In the genomic region with DNA sequence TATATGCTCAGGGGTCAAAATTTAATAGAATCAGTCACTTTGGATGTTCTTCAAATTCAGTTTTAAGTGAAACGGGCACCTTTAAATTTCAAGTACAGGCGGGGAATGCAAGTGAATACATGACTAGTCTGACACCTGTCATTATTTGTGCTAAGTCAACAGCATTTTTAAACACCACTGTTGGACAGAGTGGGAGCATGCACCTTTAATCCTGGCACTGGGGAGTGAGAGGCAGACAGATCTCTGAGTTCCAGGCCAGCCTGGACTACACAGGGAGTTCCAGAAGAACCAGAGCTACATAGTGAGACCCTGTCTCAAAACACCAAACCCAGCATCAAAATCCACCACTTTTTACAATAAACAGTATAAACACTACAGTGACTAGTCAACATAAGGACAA, we compare ENCODE assay signal across 19 mouse cellular contexts.
DNase-seq lines count a peak whose midpoint lies in the region; ATAC-seq and TF ChIP-seq lines count a peak whose summit lies in the region.
"Had no signal": no experiment of that assay in that cellular context is flagged by ENCODE, and none has a peak within 500 bp of the region (broad histone marks: within the 10 kb centered on the region; RNA-seq: fewer than 3 reads in every experiment).

No protein-coding gene starts in this region.

- TF ChIP-seq CTCF in kidney, adult 2 months (conservative IDR thresholded peaks at IDR 0.05; ENCODE audit: insufficient read depth, insufficient read length, low read depth, low read length): no peak
- TF ChIP-seq CTCF in thymus, adult 2 months (IDR thresholded peaks at IDR 0.05; ENCODE audit: borderline replicate concordance, control insufficient read depth, extremely low read depth, insufficient read depth, low read length, poor library complexity): no peak

- H3K36me3 ChIP-seq in kidney, adult 2 months (ENCODE audit: control insufficient read depth, insufficient read depth, low read length): no peaks in the 10 kb centered on the region
- H3K36me3 ChIP-seq in kidney, embryonic 14.5 days (ENCODE audit: control insufficient read depth, insufficient read depth, low read length): no peaks in the 10 kb centered on the region; the same call in 1 of the 2 replicates
- H3K36me3 ChIP-seq in lung, embryonic 15.5 days: no peaks in the 10 kb centered on the region
- H3K36me3 ChIP-seq in stomach, embryonic 15.5 days: no peaks in the 10 kb centered on the region
- H3K36me3 ChIP-seq in thymus, adult 2 months (ENCODE audit: control insufficient read depth, insufficient read depth, low read length): no peaks in the 10 kb centered on the region
- H3K36me3 ChIP-seq: heart, embryonic 12.5 days had no signal

- peaks cover 9% of the 10 kb centered on the region for H3K4me1 ChIP-seq in kidney, adult 2 months (ENCODE audit: control insufficient read depth, insufficient read depth, low read length)
- no peaks in the 10 kb centered on the region for H3K4me1 ChIP-seq in kidney, embryonic 14.5 days (ENCODE audit: control insufficient read depth, insufficient read depth, low read length)
- H3K4me1 ChIP-seq in lung, embryonic 15.5 days: no peaks in the 10 kb centered on the region
- no peaks in the 10 kb centered on the region for H3K4me1 ChIP-seq in stomach, embryonic 15.5 days
- H3K4me1 ChIP-seq in thymus, adult 2 months (replicated peaks; ENCODE audit: control insufficient read depth, insufficient read depth, low read length): no peaks in the 10 kb centered on the region
- H3K4me1 ChIP-seq: embryonic facial prominence, embryonic 10.5 days; forebrain, embryonic 13.5 days had no signal

- H3K9me3 ChIP-seq in kidney, embryonic 14.5 days (ENCODE audit: control insufficient read depth, low read length): no peaks in the 10 kb centered on the region
- no peaks in the 10 kb centered on the region for H3K9me3 ChIP-seq in lung, embryonic 15.5 days
- no peaks in the 10 kb centered on the region for H3K9me3 ChIP-seq in stomach, embryonic 15.5 days
- H3K9me3 ChIP-seq: embryonic facial prominence, embryonic 10.5 days; forebrain, embryonic 13.5 days; heart, embryonic 12.5 days had no signal

- DNase-seq in kidney, adult 2 months: no peak
- no peak for DNase-seq in lung, postnatal 14 days
- DNase-seq in thymus, adult 2 months: no peak
- DNase-seq: adrenal gland, adult 2 months; adrenal gland, postnatal 36 days; cerebellum, adult 2 months; cerebellum, postnatal 10 days; forebrain, postnatal 0 days; gastrocnemius, postnatal 14 days; heart, postnatal 36 days had no signal

- H3K4me2 ChIP-seq in kidney, embryonic 14.5 days (replicated peaks; ENCODE audit: low read depth, low read length): no peak overlapping the region
- H3K4me2 ChIP-seq in lung, embryonic 15.5 days: no peak overlapping the region
- H3K4me2 ChIP-seq in stomach, embryonic 15.5 days: no peak overlapping the region
- H3K4me2 ChIP-seq: forebrain, embryonic 13.5 days; heart, embryonic 12.5 days had no signal

- no peaks in the 10 kb centered on the region for H3K27me3 ChIP-seq in kidney, adult 2 months (replicated peaks; ENCODE audit: control insufficient read depth, insufficient read depth, low read length)
- no peaks in the 10 kb centered on the region for H3K27me3 ChIP-seq in kidney, embryonic 14.5 days (ENCODE audit: control insufficient read depth, insufficient read depth, low read length)
- H3K27me3 ChIP-seq in lung, embryonic 15.5 days: no peaks in the 10 kb centered on the region
- no peaks in the 10 kb centered on the region for H3K27me3 ChIP-seq in stomach, embryonic 15.5 days (replicated peaks)
- no peaks in the 10 kb centered on the region for H3K27me3 ChIP-seq in thymus, adult 2 months (ENCODE audit: control insufficient read depth, insufficient read depth, low read length)
- H3K27me3 ChIP-seq: CH12.LX; forebrain, embryonic 13.5 days; heart, embryonic 12.5 days; Patski had no signal

- WGBS in kidney, adult 2 months: 72% methylated on average over 2 of the region's 2 CpGs
- WGBS in kidney, embryonic 14.5 days: 94% methylated on average over 2 of the region's 2 CpGs
- WGBS in lung, embryonic 15.5 days: 71% methylated on average over 2 of the region's 2 CpGs
- 70% methylated on average over 2 of the region's 2 CpGs for WGBS in stomach, embryonic 15.5 days
- WGBS in thymus, adult 2 months: 95% methylated on average over 2 of the region's 2 CpGs

- no peak for TF ChIP-seq POLR2A in kidney, adult 2 months (IDR thresholded peaks at IDR 0.05; ENCODE audit: low read depth, low read length)
- no peak for TF ChIP-seq POLR2A in thymus, adult 2 months (IDR thresholded peaks at IDR 0.05; ENCODE audit: control insufficient read depth, extremely low read depth, insufficient read depth, low read length, poor library complexity)

- ATAC-seq in kidney, embryonic 14.5 days (ENCODE audit: low FRiP score, low TSS enrichment): no peak
- no peak for ATAC-seq in lung, embryonic 15.5 days (ENCODE audit: borderline replicate concordance, extremely low read depth, low FRiP score, low TSS enrichment)
- ATAC-seq in stomach, embryonic 15.5 days (ENCODE audit: insufficient read depth, low FRiP score, low read depth): peak; percentile 43; the same call in 1 of the 2 replicates
- ATAC-seq: activated CD4-positive, CD25-positive, alpha-beta regulatory T cell, adult 4 months; forebrain, embryonic 13.5 days; forebrain, postnatal 0 days; Patski had no signal

- no peak overlapping the region for H3K4me3 ChIP-seq in kidney, adult 2 months (ENCODE audit: insufficient read depth, low read depth, low read length)
- no peak overlapping the region for H3K4me3 ChIP-seq in kidney, embryonic 14.5 days (ENCODE audit: low read length)
- H3K4me3 ChIP-seq in lung, embryonic 15.5 days: no peak overlapping the region
- H3K4me3 ChIP-seq in stomach, embryonic 15.5 days (replicated peaks): no peak overlapping the region
- no peak overlapping the region for H3K4me3 ChIP-seq in thymus, adult 2 months (ENCODE audit: control insufficient read depth, insufficient read depth, low read length)
- H3K4me3 ChIP-seq: embryonic facial prominence, embryonic 10.5 days; forebrain, embryonic 13.5 days; heart, embryonic 12.5 days had no signal

- H3K27ac ChIP-seq in kidney, adult 2 months (ENCODE audit: insufficient read depth, low read depth, low read length): peak overlapping the region; percentile 70; the same call in 1 of the 2 replicates
- no peak overlapping the region for H3K27ac ChIP-seq in kidney, embryonic 14.5 days (ENCODE audit: low read depth, low read length)
- H3K27ac ChIP-seq in lung, embryonic 15.5 days: peak overlapping the region; percentile 34; the same call in 1 of the 2 replicates
- H3K27ac ChIP-seq in stomach, embryonic 15.5 days: peak overlapping the region; percentile 44; the same call in 1 of the 2 replicates
- no peak overlapping the region for H3K27ac ChIP-seq in thymus, adult 2 months (ENCODE audit: control insufficient read depth, insufficient read depth, low read length)
- H3K27ac ChIP-seq: embryonic facial prominence, embryonic 10.5 days; forebrain, embryonic 13.5 days had no signal

- no peak overlapping the region for H3K9ac ChIP-seq in kidney, embryonic 14.5 days (ENCODE audit: low read depth, low read length)
- H3K9ac ChIP-seq in lung, embryonic 15.5 days: no peak overlapping the region
- H3K9ac ChIP-seq in stomach, embryonic 15.5 days: no peak overlapping the region
- H3K9ac ChIP-seq: forebrain, embryonic 13.5 days; forebrain, postnatal 0 days; heart, embryonic 12.5 days had no signal

Comparison
In these comparisons a context has a peak if more than half of its experiments do, and no peak if none do; other contexts are left out.
1. H3K27ac ChIP-seq: peak in kidney, adult 2 months (single experiment), lung, embryonic 15.5 days (single experiment) and stomach, embryonic 15.5 days (single experiment); none in kidney, embryonic 14.5 days (single experiment) and thymus, adult 2 months (single experiment).